Mouse (Mus musculus) liver, embryonic 15.5 days (tissue): ENCODE data around the gene Tmem94. TPM values are rescaled to one million over a fixed set of nuclear protein-coding genes. Genes with fewer than 3 reads are reported as not detected.
A peak's percentile ranks its signal among the peaks of the same experiment; 100 is the strongest.

Experiments
- ATAC-seq: fragments of 200-750 bp; cut with Nextera tagmentation; 2 replicates; pipeline ENCODE4 v1.8.0; 2017; ENCODE audit warnings: moderate number of reproducible peaks, mild to moderate bottlenecking, moderate library complexity; ENCODE audit not compliant: insufficient read depth
- H3K27ac ChIP-seq: fragments of 300-500 bp; sonication (generic); replicated peaks from 2 replicates; pipeline ENCODE4 v1.5.1; 2015; ENCODE audit warnings: mild to moderate bottlenecking, inconsistent platforms
- H3K27me3 ChIP-seq: fragments of 300-500 bp; sonication (generic); 2 replicates; pipeline ENCODE4 v1.6.1; 2015; ENCODE audit warnings: mild to moderate bottlenecking, inconsistent platforms
- H3K36me3 ChIP-seq: fragments of 300-500 bp; sonication (generic); replicated peaks from 2 replicates; pipeline ENCODE4 v1.6.1; 2015; ENCODE audit warnings: moderate library complexity, mild to moderate bottlenecking, inconsistent platforms
- H3K4me1 ChIP-seq: fragments of 300-500 bp; sonication (generic); replicated peaks from 2 replicates; pipeline ENCODE4 v1.6.1; 2015; ENCODE audit warnings: inconsistent platforms
- H3K4me2 ChIP-seq: fragments of 300-500 bp; sonication (generic); 2 replicates; pipeline ENCODE4 v1.6.1; 2015; ENCODE audit warnings: moderate library complexity, mild to moderate bottlenecking, inconsistent platforms
- H3K4me3 ChIP-seq: fragments of 300-500 bp; sonication (generic); replicated peaks from 2 replicates; pipeline ENCODE4 v1.5.1; 2015; ENCODE audit warnings: mild to moderate bottlenecking, inconsistent platforms
- H3K9ac ChIP-seq: fragments of 300-500 bp; sonication (generic); 2 replicates; pipeline ENCODE4 v1.6.1; 2015; ENCODE audit warnings: moderate library complexity, mild to moderate bottlenecking, inconsistent platforms
- H3K9me3 ChIP-seq: fragments of 300-500 bp; sonication (generic); replicated peaks from 2 replicates; pipeline ENCODE4 v1.6.1; 2016; ENCODE audit warnings: inconsistent platforms
- WGBS: fragments of 180-500 bp; shearing (Covaris S2); methylation state at CpG from one replicate; pipeline ENCODE4 v1.1.7; 2015; ENCODE audit warnings: mixed read lengths; ENCODE audit not compliant: insufficient replicate concordance; 5-methylcytosine and 5-hydroxymethylcytosine counted together
- polyA plus RNA-seq: library from polyadenylated mRNA; unstranded; fragments of >200 nt; fragmentation: Nextera tagmentation; extraction: Ambion mirVana; gene quantifications from 2 replicates; pipeline ENCODE4 v1.2.1, GENCODE M21; 2015

Tmem94 gene
- polyA plus RNA-seq, 1 experiment from 2014 or later, result 9.9 TPM

DNA sequence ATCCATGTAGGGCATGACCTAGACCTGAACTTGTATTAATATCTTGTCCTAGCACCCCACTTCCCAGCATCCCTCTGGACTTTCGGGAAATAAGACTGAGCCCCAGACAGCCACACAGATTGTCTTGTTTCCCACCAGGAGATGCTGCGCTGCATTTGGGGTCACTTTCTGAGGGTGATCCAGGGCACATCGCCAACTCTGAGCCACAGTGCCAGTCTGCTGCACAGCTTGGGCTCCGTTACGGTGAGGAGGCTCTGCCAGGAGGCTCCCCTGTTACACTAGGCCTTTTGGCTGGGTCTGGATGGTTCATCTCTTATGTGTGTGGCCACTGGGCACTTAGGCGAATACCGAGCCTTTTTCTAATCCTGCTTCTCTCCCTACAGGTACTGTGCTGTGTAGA, 24.6 kb downstream of the Tmem94 start:
- Histone ChIP-seq H3K9me3 (no peaks in the 10 kb centered on the region), H3K4me3 (no peak overlapping the region), H3K4me1 (peaks cover 3% of the 10 kb centered on the region; the same call in 1 of the 2 replicates), H3K27me3 (no peaks in the 10 kb centered on the region), H3K4me2 (no peak overlapping the region), H3K36me3 (peaks cover 72% of the 10 kb centered on the region), H3K27ac (no peak overlapping the region), H3K9ac (no peak overlapping the region)
- 86% methylated on average over 7 of the region's 7 CpGs for WGBS
- ATAC-seq, result no peak

DNA sequence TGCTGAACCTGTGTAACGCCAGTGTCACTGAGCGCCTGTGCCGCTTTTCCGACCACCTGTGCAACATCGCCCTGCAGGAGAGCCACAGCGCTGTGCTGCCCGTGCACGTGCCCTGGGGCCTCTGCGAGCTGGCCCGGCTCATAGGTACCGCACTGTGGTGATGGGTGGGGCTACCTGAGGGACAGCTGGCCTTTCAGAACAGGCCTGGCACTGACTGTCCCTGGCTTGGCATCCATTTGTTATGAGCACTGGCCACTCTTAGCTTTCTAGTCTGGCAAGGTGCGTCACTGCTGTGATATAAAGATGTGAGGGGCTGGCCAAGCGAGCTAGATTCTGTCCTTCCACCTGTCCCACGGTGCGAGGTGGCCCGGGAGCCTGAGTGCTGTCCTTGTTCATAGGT, 26.7 kb downstream of the Tmem94 start:
- no peaks in the 10 kb centered on the region for H3K27me3 ChIP-seq
- no peak overlapping the region for H3K4me3 ChIP-seq
- H3K9ac ChIP-seq, result no peak overlapping the region
- H3K27ac ChIP-seq, result no peak overlapping the region
- H3K4me1 ChIP-seq, result no peaks in the 10 kb centered on the region; the same call in 1 of the 2 replicates
- no peak for ATAC-seq
- H3K9me3 ChIP-seq, result no peaks in the 10 kb centered on the region
- peaks cover 85% of the 10 kb centered on the region for H3K36me3 ChIP-seq
- 92% methylated on average over 16 of the region's 16 CpGs for WGBS
- no peak overlapping the region for H3K4me2 ChIP-seq

DNA sequence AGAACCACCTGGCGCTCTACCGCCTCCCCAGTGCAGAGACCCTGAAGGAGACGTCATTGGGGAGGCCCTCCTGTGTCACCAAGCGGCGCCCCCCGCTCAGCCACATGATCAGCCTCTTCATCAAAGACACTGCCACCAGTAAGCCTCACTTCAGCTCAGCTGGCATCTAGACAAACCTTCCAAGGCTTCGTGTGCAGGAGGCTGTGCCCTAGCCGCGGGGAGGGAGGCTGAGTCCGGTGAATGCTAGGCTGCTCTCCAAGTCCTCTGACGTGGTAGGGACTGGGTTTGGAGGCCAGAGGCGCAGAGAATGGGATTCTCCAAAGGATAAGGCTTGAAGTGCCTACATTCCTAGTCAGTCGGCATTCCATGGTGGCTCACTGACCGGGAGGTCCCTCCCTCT, 27.1 kb downstream of the Tmem94 start:
- Histone ChIP-seq H3K4me2 (no peak overlapping the region), H3K4me3 (no peak overlapping the region), H3K9ac (no peak overlapping the region), H3K27me3 (no peaks in the 10 kb centered on the region), H3K9me3 (no peaks in the 10 kb centered on the region), H3K4me1 (no peaks in the 10 kb centered on the region; the same call in 1 of the 2 replicates), H3K27ac (no peak overlapping the region), H3K36me3 (peaks cover 89% of the 10 kb centered on the region)
- whole genome bisulfite sequencing, result 86% methylated on average over 14 of the region's 14 CpGs
- no peak for ATAC-seq

DNA sequence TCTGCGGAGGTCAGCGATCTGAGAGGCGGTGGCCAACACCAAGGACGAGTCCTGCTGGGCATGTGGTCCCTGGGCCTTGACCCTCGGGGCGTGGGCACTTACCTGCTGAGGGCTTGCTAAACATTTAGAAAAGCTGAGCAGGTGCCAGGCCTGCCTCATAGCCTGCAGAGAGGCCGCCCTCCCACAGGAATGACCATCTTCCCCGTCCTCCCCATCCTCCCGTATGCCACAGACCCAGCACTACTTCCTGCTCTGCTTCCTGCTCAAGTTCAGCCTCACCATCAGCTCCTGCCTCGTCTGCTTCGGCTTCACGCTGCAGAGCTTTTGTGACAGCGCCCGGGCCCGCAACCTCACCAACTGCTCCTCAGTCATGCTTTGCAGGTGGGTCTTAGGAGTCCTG, 31.7 kb downstream of the Tmem94 start:
- no peak overlapping the region for H3K27ac ChIP-seq
- no peak overlapping the region for H3K4me3 ChIP-seq
- H3K9ac ChIP-seq, result no peak overlapping the region
- no peaks in the 10 kb centered on the region for H3K27me3 ChIP-seq
- no peak for ATAC-seq
- H3K4me1 ChIP-seq, result peaks cover 1% of the 10 kb centered on the region; the same call in 1 of the 2 replicates
- no peaks in the 10 kb centered on the region for H3K9me3 ChIP-seq
- WGBS, result 67% methylated on average over 15 of the region's 15 CpGs
- no peak overlapping the region for H3K4me2 ChIP-seq
- peaks cover 100% of the 10 kb centered on the region for H3K36me3 ChIP-seq

DNA sequence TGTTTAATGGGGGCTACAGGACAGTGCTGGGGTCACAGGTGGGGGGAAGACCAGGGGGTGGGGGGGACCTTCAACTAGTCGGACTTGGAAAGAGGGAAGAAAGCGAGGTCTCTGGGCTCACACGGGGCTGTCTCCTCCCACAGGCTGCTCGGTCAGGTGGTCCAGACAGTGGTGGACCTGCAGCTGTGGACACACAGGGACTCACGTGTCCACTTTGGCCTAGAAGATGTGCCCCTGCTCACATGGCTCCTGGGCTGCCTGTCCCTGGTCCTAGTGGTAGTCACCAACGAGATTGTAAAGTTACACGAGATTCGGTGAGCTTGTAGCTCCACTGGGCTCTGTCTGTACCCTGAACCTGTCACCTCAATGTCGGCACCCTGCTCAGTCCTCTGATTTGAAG, 32.4 kb downstream of the Tmem94 start:
- no peak overlapping the region for H3K9ac ChIP-seq
- H3K27me3 ChIP-seq, result no peaks in the 10 kb centered on the region
- H3K4me3 ChIP-seq, result no peak overlapping the region
- no peak for ATAC-seq
- H3K9me3 ChIP-seq, result no peaks in the 10 kb centered on the region
- peaks cover 9% of the 10 kb centered on the region; the same call in 1 of the 2 replicates for H3K4me1 ChIP-seq
- no peak overlapping the region for H3K4me2 ChIP-seq
- H3K36me3 ChIP-seq, result peaks cover 100% of the 10 kb centered on the region
- H3K27ac ChIP-seq, result no peak overlapping the region
- WGBS, result 79% methylated on average over 9 of the region's 9 CpGs

DNA sequence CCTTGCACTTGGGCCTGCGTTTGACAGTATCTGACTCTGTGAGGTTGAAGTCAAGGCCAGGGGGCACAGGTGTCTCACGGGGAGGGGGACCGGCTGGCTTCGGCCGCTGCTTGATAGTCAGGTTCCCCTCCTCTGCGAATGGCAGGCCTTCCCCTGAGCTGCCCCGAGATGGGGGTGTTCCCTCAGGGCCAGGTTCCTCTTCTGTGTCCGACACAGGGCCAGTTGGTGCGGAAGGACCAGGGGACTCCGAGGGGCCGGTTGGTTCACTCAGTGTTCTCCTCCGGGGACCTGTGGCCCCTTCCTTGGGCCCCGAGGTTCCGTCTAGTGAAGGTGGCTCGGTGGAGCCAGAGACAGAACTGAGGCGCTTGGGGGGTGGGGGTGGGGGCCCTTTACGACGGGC, 35.7 kb downstream of the Tmem94 start:
- Histone ChIP-seq H3K27me3 (no peaks in the 10 kb centered on the region), H3K9me3 (no peaks in the 10 kb centered on the region), H3K4me3 (no peak overlapping the region), H3K4me2 (no peak overlapping the region), H3K27ac (no peak overlapping the region), H3K4me1 (peaks cover 37% of the 10 kb centered on the region), H3K36me3 (peaks cover 92% of the 10 kb centered on the region), H3K9ac (no peak overlapping the region)
- no peak for ATAC-seq
- WGBS, result 80% methylated on average over 18 of the region's 18 CpGs

DNA sequence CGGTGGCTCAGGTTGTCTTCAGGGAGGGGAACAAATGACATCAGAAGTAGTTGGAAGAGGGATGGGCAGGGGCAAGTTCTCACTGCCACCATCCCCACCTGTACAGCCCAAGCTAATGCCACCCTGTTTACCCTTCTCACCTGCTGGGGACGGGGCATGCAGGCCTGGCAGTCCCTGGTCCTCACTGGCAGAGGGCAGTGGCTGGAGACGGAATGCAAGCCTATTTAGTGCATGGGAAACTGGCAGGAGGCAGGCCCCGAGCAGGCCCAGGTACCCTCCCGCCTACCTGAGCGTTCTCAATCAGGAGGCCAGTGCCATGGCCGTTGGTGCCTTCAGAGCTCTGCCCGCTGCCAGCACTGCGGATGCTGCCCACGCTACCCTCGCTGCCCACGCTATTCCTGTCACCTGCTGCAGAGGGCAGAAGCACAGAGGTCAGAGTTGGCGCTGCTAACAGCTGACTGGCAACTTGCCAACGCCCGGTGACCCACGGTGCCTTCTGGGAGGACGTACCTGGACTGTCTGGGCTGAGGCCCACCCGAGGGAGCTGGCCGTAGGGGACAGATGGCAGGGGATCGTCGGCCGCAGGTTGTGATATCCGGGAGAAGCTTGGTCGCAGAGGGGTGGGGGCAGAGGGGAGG, 38.0 kb downstream of the Tmem94 start:
- peak overlapping the region; percentile 69 for H3K4me2 ChIP-seq
- 90% methylated on average over 24 of the region's 24 CpGs for WGBS

DNA sequence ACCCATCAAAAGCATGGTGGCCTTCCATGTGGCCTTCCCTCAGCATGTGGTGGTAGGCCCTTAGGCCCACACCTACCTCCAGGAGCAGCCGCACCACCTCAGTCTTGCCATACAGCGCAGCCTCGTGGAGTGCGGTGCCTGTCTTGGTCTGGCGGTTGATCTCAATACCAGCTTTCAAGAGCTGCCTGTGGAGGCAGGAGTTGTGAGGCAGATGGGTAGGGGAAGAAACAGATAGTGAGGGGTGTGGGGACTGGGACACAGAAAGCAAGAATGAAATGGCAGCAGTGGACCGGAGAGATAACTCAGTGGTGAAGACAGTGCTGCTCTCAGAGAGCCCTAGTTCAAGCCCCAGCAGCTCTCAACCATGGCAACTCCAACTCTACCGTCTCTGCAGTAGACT, 39.8 kb downstream of the Tmem94 start:
- WGBS, result 19% methylated on average over 7 of the region's 7 CpGs
- peaks cover 74% of the 10 kb centered on the region for H3K36me3 ChIP-seq
- H3K27me3 ChIP-seq, result no peaks in the 10 kb centered on the region
- H3K4me1 ChIP-seq, result peaks cover 77% of the 10 kb centered on the region
- H3K9ac ChIP-seq, result peak overlapping the region; percentile 52
- ATAC-seq, result peak; percentile 90
- H3K4me2 ChIP-seq, result peak overlapping the region; percentile 69
- H3K27ac ChIP-seq, result peak overlapping the region; percentile 91
- H3K9me3 ChIP-seq, result no peaks in the 10 kb centered on the region
- H3K4me3 ChIP-seq, result peak overlapping the region; percentile 51

More for the DNA sequence above, 38.0 kb downstream of the Tmem94 start:
- ATAC-seq, result no peak
- Histone ChIP-seq H3K36me3 (peaks cover 88% of the 10 kb centered on the region), H3K4me1 (peaks cover 59% of the 10 kb centered on the region), H3K4me3 (peak overlapping the region; percentile 51; the same call in 1 of the 2 replicates), H3K9ac (no peak overlapping the region), H3K27me3 (no peaks in the 10 kb centered on the region), H3K27ac (no peak overlapping the region; the same call in 1 of the 2 replicates), H3K9me3 (no peaks in the 10 kb centered on the region)

DNA sequence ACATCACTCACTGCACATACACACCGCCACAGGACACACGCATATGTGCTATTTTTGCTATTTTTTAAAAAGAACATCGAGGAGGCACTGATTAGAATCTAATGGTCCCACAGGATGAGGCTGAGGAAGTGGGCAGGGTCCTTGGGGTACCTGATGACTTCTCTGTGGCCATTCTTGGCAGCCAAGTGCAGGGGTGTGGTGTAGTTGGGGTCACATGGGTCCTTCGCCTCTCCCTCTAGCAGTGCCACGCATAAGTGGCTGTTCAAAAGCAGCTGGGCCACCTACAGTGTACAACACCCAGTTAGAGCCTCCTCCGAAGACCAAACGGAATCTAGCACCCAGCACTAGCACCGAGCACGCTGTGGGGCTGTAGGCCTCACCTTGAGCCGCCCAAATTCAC, 40.9 kb downstream of the Tmem94 start:
- 80% methylated on average over 10 of the region's 10 CpGs for WGBS

DNA sequence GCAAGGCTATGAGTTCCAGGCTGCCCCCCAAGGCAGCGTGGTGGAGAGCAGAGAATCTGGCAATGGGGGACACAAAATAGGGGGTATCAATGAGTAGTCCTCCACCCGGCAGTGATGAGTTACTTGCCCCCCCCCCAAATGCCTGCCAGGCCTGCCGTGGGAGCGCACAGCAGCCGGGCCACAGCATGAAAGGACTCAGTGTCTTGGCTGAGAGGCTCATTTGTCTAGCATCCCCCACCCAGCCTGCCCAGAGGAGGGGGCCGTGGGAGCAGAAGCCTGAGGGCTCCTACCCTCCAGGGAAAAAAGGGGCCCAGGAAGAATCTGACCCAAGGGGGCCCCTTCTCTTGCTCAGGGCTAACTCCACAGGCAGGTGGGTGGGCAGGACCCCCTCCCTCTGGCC, 42.1 kb downstream of the Tmem94 start:
- no peak overlapping the region for H3K4me2 ChIP-seq
- no peaks in the 10 kb centered on the region for H3K27me3 ChIP-seq
- H3K27ac ChIP-seq, result peak overlapping the region; percentile 78
- peaks cover 66% of the 10 kb centered on the region for H3K36me3 ChIP-seq
- H3K4me1 ChIP-seq, result peaks cover 95% of the 10 kb centered on the region
- H3K4me3 ChIP-seq, result no peak overlapping the region
- no peak for ATAC-seq
- no peak overlapping the region for H3K9ac ChIP-seq
- WGBS, result 80% methylated on average over 6 of the region's 6 CpGs
- H3K9me3 ChIP-seq, result no peaks in the 10 kb centered on the region

More for the DNA sequence above, 40.9 kb downstream of the Tmem94 start:
- Histone ChIP-seq H3K4me3 (no peak overlapping the region; the same call in 1 of the 2 replicates), H3K9ac (no peak overlapping the region), H3K4me2 (peak overlapping the region; percentile 29), H3K27ac (peak overlapping the region; percentile 78), H3K4me1 (peaks cover 88% of the 10 kb centered on the region), H3K9me3 (no peaks in the 10 kb centered on the region), H3K36me3 (peaks cover 71% of the 10 kb centered on the region), H3K27me3 (no peaks in the 10 kb centered on the region)
- no peak for ATAC-seq

DNA sequence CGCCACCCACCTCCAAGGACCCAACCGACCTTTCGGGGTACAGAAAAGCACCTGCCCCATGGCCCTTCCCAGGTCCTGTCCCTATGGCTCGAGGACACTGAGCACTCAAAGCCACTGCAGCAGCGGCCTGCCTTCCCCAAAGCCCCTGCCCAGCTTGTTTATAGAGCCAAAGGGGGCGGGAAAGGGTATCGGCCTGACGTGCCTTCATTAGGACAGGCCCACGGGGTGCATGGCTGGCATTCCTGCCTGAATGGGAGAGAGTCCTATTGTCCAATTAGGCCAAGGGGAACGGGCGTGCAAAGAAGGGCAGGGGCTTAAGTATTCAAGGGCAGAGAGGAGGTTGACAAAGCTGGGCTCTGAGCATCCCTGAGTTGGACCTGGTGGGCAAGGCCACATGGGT, 42.7 kb downstream of the Tmem94 start:
- Histone ChIP-seq H3K4me3 (no peak overlapping the region), H3K4me2 (no peak overlapping the region), H3K9me3 (no peaks in the 10 kb centered on the region), H3K27ac (0 out of 2 replicates have a peak overlapping the region, but pooled peaks have one; percentile 78), H3K27me3 (no peaks in the 10 kb centered on the region), H3K4me1 (peaks cover 97% of the 10 kb centered on the region), H3K36me3 (peaks cover 59% of the 10 kb centered on the region), H3K9ac (no peak overlapping the region)
- ATAC-seq, result no peak
- 85% methylated on average over 11 of the region's 11 CpGs for WGBS
